Mouse (Mus musculus): ENCODE data around the gene Bspry. TPM values are rescaled to one million over a fixed set of nuclear protein-coding genes. Genes with fewer than 3 reads are reported as not detected.
"Not testable (repeated sequence)": the region's sequence is repeated elsewhere in the genome, so short reads cannot be mapped to it uniquely, and the experiment has no call there.

The Bspry gene
- total RNA-seq, 2 experiments from 2014 or later: 0.24 to 0.53 TPM

DNA sequence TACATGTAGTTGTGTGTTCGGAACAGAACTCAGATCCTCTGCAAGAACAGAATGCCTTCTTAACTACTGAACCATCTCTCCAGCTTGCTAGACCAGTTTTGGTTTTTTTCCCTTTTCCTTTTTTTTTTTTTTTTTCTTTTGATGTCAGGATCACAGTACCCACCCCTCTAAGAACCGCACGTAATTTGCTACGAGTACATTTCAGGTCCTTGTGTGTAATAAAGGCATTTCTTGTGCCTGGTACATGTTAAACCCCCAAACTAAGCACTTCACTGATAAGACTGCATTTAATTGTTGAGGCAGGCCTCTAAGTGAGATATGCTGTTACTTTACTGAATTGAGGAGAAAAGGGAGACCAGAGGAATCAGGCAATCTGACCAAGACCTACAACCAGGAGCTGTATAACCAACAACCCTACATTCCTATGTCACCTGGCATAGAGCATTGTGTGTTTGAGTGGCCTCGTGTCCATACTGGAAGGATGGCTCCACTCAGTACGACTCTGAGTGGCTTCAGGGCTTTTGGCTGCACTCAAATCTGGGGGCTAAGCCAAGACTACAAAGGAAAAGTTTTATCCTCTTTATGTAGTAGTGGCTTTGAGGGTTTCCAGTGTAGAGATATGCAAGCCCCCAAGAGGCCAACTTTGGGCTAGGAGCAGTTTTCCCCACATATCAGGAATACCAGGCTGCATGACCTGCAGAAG is 2.2 kb upstream of the Bspry start:
- DNase-seq: no peak
- intact Hi-C loops (cut with DNase I; ENCODE audit: low total_unique reads): no loop called here

DNA sequence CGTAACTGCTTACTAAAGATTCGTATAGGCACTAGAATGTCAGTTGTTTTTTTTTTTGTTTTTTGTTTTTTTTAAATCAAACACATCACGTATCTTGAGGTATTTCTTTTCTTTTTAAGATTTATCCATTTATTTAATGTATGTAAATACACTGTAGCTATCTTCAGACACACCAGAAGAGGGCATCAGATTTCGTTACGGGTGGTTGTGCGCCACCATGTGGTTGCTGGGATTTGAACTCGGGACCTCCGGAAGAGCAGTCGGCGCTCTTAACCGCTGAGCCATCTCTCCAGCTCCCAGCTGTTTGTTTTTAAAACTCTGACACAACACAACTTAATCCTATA is 288 bp upstream of the Bspry start:
- DNase-seq; intact Hi-C loops (cut with DNase I; ENCODE audit: low total_unique reads): not testable (repeated sequence)

DNA sequence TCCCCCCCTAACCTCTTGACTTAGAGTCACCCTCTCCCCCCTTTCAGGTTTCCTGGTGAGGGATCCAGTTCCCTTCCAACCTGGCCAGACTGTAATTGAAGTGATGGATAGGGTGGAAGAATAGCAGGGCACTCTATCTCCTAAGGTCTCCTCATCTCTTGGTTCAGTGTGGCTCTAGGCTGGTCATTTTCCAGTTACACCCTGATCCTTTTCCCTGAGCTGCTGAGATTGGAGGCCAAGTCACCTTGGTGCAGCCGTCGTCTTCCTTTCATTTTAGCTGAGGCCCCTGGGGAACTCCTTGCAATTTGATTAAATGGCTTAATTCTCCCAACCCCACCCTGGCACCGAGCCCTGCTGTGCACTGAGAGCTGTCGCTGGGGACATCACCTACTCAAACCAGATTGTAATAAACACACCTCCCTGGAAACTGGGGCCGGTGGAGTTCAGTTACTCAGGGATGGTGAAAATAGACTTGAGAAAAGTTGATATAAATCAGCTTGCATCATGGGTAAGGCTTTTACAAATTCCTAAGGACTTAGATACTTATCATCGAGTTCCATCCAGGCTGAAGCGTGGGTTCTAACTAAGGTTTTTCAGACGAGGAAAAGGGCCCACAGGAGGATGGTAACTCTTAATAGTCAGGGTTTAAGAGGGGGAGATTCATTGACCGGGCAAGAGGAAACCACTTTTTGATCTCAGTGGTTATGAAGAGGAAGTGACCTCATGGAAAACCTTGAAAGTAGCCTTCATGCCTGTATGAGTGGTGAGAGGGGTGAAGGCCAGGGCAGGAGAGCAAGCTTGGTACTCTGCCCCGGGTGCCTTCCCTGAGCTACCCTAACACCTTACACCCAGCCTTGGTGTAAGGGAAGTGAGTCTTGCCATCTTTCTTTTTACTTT is 1.1 kb downstream of the Bspry start:
- DNase-seq: no peak
- intact Hi-C loops (cut with DNase I; ENCODE audit: low total_unique reads): no loop called here

DNA sequence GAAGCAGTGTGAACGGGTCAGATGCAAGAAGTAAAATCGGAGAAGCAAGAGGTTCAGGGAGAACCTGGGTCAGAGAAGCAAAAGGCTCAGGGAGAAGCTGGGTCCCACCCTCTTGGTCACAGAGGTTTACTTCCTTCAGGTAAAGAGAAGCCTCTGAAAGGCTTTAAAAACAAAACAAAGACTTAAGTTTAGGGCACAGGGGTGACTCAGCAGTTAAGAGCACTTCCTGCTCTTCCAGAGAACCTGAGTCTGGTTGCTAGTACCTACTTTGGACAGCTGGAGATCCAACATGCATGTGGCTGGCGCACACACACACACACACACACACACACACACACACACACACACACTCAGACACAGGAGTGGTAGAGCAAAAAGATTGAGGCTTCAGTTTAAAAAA is 5.1 kb downstream of the Bspry start:
- DNase-seq: no peak
- intact Hi-C loops (cut with DNase I; ENCODE audit: low total_unique reads): no loop called here

DNA sequence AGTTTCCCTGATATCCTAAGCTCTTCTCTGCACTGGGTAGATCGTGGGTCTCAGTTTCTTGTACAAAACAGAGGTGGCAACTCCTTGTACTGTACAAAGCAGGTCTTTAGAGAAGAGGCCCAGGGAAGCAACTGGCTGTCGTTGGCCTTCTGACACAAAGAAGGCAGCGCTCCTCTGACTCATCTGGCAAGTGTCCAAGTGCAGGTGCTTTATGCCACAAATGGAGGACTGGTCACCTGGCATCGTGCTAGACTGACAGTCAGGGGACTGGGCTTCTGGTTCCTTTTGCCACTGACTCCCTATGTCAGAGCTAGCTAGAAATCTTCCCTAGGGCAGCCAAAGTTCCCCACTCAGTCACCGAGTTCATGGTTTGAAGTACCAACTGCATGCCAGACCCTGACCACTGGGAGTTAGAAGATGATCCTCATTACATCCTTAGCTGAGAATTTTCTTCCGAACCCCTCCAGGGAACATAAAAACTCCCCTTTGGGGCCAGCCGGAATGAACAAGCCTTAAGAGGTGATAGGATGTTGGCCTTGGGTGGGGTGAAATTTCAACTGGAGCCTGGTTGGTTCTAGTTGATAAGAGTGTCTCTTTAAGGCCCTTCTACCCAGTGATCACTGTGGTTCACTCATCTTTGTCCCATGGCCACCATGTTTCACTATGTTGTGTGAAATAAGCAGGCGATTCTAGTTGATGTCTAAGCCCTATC is 5.8 kb downstream of the Bspry start:
- DNase-seq: no peak
- intact Hi-C loops (cut with DNase I; ENCODE audit: low total_unique reads): no loop called here

DNA sequence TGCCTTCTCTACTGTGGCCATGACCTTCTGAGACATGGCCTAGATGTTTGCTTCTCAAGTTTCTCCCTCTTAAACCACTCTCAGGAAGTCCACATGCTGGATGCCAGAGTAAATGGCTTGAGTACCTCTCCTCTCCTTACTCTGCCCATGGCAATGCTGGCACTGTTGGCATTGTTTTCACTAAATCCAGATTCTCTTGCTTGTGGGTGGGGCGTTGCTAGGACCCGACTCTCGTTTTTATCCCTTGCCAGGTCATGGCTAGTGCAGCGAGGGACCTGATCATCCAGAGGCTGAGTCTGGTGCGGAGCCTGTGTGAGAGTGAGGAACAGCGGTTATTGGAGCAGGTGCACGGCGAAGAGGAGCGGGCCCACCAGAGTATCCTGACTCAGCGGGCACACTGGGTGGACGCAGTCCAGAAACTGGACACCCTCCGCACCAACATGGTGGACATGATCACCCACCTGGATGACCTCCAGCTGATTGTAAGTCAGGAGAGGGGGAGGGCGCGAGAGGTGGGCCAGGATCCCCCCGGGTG is 6.4 kb downstream of the Bspry start:
- intact Hi-C loops (cut with DNase I; ENCODE audit: low total_unique reads): no loop called here
- no peak for DNase-seq

DNA sequence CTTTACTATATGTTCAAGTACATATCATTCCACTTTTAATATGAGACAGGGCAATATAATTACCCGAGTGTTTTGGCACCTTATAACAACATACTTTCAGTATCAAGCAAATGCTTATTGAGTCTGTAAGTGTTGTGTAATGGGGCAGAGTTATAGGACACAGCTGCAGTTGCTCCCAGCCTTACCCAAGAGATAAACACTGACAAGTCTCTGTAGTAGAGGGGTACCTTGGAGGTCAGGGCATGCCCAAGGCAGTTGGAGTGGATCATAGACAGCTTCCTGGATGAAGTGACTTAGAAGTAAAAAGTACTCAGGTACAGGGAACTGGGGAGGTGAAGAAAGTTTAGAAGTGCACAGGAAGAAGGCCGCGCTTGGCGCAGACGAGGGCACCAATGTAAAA is 7.3 kb downstream of the Bspry start:
- DNase-seq: no peak
- intact Hi-C loops (cut with DNase I; ENCODE audit: low total_unique reads): no loop called here

DNA sequence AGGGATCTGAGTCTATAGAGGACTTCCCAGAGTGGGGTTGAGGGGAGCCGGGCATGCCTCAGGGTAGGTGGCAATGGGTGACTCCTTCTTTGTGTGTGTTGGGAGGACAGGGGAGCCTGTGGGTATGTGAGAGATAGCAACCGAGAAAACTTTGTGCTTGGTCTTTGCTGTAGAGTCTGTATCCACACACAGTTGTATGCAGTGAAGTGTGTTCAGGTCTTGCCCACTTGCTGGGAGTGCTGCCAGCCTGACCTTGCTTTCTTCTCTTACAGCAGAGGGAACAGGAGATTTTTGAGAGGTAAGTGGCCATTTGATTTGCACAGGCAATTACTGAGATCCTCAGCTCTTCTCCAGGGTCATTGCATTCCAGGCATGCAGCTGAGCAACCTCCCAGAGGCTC is 8.1 kb downstream of the Bspry start:
- intact Hi-C loops (cut with DNase I; ENCODE audit: low total_unique reads): no loop called here
- no peak for DNase-seq

DNA sequence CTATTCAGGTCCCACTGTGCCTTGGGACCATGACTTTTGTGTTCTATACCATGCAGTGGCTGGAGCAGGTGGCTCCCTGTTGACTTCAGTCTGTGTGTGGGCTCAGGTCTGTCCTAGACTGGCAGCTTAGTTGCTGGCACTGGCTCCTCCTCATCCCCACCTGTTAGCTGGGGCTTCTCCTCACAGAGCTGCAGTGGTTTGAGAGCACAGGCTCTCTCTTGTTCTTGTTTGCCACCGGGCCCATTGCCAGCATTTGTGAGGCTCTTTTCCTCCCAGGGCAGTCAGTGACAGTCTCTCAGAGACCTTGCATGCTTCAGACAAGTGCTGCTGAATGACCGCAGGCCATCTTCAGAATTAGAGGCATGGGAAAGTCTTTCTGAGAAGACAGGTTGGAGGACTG is 12.8 kb downstream of the Bspry start:
- DNase-seq: no peak
- intact Hi-C loops (cut with DNase I; ENCODE audit: low total_unique reads): no loop called here

DNA sequence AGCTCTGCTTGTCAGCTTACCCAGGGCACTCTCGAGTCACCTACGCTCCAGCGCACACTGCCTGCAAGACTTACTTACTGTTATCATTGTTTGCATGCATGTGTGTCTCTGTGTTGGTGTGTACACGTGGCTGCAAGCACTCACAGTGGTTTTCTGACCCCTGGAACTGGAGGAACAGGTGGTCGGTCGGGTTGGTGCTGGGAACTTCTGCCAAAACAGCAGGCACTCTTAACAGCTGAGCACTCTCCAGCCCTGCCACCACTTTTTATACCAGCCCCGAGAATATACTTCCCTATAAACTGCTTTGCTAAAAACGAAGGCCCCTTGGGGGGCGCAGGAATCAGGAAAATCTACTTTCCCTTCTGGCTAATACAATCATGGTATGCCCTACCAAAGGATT is 14.4 kb downstream of the Bspry start:
- no peak for DNase-seq
- intact Hi-C loops (cut with DNase I; ENCODE audit: low total_unique reads): no loop called here

DNA sequence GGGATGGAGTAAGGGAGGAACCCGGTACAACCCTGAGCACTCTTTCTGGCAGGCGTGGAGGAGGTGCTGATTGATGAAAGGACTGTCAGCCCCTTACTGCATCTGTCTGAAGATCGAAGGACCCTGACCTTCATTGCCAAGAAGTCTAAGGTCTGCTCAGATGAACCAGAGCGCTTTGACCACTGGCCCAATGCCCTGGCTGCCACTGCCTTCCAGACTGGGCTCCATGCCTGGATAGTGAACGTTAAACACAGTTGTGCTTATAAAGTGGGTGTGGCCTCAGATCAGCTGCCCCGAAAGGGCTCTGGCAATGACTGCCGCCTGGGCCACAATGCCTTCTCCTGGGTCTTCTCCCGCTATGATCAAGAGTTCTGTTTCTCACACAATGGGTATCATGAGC is 16.1 kb downstream of the Bspry start:
- peak; percentile 54 for DNase-seq
- intact Hi-C loops (cut with DNase I; ENCODE audit: low total_unique reads): no loop called here

DNA sequence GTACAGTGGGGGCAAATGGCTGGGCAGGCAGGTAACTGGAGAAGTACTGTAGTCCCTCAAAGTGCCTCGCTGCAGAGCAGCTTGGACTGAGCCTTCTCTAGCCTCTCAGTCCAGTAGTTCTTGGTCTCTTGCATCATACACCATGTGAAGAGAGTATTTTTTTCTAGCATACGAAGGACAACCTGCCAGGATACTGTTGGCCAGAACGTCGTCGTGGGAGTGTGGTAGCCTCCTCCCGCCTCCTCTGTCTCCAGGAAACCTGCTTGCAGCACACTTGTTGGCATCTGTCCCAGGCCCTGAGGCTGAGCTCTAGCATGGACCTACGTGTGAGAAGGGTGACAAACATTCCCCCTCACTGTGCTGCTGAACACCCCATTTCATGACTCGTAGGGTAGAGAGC is 17.0 kb downstream of the Bspry start:
- peak; percentile 39 for DNase-seq

DNA sequence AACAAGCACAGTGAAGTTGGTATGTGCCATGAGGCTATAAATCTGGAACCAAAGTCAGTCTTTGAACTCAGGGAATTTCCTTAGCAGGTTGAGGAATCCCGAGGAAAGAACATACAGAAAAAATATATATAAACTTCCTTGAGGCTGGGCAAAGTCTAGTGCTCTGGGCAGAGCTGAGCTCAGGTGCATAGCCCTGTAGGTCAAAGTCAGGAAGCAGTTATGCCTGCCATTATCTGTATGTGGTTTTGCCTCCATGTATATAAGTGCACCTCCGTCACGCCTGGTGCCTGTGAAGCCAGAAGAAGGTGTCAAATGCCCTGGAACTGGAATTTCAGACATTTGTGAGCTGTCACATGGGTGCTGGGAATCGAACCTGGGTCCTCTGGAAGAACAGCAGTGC is 20.9 kb downstream of the Bspry start:
- DNase-seq: no peak
- intact Hi-C loops (cut with DNase I; ENCODE audit: low total_unique reads): no loop called here

More for the DNA sequence above, 17.0 kb downstream of the Bspry start:
- intact Hi-C loops (cut with DNase I; ENCODE audit: low total_unique reads): no loop called here

DNA sequence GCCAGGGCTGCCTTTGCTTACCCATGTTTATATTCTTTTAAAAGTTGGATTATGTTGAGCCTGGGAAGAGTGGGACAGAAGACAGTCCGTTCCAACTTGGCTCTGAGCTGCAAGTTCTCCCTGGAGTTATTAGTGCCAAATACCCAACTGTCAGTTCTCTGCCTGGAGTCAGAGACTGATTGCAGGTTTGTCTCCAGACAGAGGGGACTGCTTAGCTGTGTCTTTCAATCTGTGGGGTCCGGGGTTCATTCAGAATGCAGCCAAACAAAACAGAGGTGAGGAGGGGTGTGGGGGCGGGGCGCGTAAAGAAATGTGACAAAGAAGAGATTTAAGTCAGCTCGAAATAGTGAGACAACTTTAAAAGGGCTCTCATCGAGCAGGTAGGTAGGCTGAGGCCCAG is 21.7 kb downstream of the Bspry start:
- intact Hi-C loops (cut with DNase I; ENCODE audit: low total_unique reads): no loop called here
- no peak for DNase-seq

DNA sequence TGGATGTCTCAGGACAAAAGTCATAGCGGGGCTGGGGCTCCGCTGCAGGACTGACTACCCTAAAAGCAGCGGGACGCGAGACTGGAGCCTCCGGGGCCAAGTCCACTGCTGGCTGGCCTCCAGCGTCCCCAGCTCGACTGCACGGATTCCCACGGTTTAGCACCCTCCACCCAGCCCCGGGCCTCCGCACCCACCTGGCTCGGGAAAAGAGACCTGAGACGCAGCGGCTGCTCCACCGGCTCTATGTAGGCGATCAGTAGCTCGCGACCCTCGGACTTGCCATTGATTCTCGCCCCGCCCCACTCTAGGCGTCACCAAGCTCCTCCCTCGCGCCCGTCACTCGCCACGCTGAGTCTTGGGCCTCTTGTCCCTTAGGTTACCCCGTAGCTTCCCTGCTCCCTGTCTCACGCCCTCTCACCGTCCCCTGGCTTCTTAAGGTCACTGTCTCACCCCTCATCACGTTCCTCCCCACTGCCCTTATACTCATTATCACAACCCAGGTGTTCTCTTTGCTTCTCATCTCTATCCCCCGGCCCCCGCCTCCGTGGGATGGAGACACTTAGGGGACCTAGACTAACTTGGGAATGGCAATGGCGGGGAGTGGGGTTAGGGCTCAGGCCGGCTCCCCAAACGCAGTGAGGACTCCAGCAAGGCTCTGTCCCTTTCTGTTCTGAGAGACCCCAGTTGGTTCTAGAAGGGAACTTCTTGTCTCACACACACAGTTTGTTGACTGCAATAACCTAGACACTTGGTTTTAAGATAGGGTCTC is 22.3 kb downstream of the Bspry start:
- intact Hi-C loops (cut with DNase I; ENCODE audit: low total_unique reads): no loop called here

DNA sequence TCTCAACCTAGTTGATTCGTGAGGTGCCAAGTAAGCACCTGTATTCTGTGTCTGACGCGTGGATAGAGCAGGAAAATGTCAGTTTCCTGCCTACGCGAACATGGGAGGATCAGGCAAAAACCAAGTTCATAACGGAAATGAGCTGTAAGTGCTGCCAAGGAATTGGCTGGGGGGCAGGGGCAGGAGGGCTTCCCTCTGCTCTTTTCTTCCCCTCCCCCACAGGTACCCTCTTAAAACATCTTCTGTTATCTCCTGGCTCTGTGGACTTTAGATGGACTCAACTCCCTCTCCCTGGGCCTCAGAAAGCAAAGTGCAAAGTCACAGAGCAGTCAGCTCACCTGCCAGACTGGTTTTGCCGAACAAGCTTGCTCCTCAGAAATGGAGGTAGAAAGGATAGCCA is 23.1 kb downstream of the Bspry start:
- intact Hi-C loops (cut with DNase I; ENCODE audit: low total_unique reads): no loop called here
- DNase-seq: no peak

More for the DNA sequence above, 22.3 kb downstream of the Bspry start:
- DNase-seq: peak; percentile 90

DNA sequence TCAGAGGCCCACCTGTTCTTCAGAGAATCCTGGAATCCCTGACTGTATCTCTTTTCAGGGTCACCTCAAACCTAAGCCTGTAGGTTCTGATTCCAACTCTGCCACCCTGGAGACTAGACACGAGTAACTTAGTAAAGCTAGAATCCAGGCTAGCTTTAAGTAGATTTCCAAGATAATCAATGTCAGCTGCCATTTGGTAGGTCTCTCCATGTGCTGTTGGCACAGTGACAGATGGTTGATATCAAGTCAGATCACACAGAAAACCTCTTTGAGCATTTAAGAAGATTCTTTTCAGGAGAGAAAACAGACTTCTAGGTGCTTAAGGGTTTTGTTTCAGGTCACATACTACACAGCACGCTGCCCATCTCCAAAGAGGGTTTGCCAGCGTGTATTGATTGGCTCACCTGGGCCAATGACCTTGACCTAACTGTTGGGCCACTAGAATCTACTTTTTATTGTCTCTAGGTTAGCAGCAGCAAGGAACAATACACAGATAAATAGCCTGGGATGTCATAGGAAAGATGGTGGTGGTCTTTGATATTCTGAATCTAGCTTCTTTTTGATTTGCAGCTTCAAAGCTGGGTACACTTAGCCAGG is 23.6 kb downstream of the Bspry start, which contains the start of gene Hdhd3:
TSS of gene Hdhd3 (minus strand) at position 94 of the 597 bp plus-strand sequence.
- no peak for DNase-seq
- intact Hi-C loops (cut with DNase I; ENCODE audit: low total_unique reads): no loop called here

DNA sequence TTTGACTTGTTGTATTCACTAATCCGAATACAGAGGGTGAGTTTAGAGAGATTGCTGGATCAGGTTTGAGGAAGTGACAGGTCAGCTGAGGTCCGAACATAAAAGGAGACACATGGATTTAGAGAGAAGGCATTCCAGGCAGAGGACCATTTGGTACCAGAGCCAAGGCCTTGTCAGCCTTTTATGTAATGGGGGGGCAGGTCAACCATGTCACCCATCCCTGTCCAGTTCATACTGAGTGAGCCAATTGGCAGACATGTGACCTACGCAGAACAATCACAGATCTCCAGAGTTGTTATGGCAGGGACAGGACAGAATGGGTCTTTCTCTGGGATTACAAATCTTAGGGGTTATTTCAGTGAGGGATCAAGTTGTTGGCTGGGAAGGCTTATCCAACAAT is 26.1 kb downstream of the Bspry start:
- DNase-seq: no peak
- intact Hi-C loops (cut with DNase I; ENCODE audit: low total_unique reads): loop anchor here (5.0 kb wide), 2 partner anchors 54 to 159 kb away; no protein-coding TSS in a partner anchor

DNA sequence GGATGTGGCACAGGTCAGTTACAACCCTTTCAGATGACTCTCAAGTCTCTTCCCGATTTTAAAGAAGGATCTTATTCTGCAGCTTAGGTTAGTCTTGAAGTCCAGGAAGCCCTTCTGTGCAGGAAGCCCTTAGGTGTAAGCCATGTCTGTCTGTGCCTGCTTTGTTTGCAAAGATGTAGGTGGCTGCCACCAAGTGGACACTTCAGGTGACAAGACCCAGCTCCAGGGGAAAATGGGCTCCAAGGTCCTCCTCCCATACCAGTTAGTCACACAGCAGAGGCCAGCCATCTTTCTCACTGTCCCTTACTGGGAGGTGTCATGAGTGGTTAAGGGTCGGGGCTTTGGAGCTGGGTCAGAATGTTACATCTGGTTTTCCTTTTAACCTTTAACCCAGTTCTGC is 26.9 kb downstream of the Bspry start:
- intact Hi-C loops (cut with DNase I; ENCODE audit: low total_unique reads): loop anchor here (5.0 kb wide), 2 partner anchors 54 to 159 kb away; no protein-coding TSS in a partner anchor
- no peak for DNase-seq
